Mouse (Mus musculus) ES-CJ7 (cell line): ENCODE measurements around the gene Paf1.
A peak's percentile ranks its signal among the peaks of the same experiment; 100 is the strongest.
"Not testable (repeated sequence)": the region's sequence is repeated elsewhere in the genome, so short reads cannot be mapped to it uniquely, and the experiment has no call there.

Experiments used
- DNase-seq: peaks from one replicate; pipeline ENCODE4 v3.0.0; 2011; ENCODE audit warnings: low read depth, low spot score

Paf1 gene

GRCm38 (mm10) chr7:28384162-28384561, 8.6 kb upstream of the Paf1 start:
- no peak for DNase-seq

- DNase-seq: no peak
Measured at GRCm38 (mm10) chr7:28385196-28385595, 7.6 kb upstream of the Paf1 start.

- DNase-seq: no peak
Measured at GRCm38 (mm10) chr7:28386007-28386406, 6.7 kb upstream of the Paf1 start.

- DNase-seq: peak; percentile 92
Measured at GRCm38 (mm10) chr7:28386462-28386861, 6.3 kb upstream of the Paf1 start.

- not testable (repeated sequence) for DNase-seq
Measured at GRCm38 (mm10) chr7:28386877-28387276, 5.9 kb upstream of the Paf1 start.

GRCm38 (mm10) chr7:28387384-28387783, 5.4 kb upstream of the Paf1 start:
- DNase-seq: not testable (repeated sequence)

- DNase-seq: no peak
Measured at GRCm38 (mm10) chr7:28390331-28390730, 2.4 kb upstream of the Paf1 start.

- no peak for DNase-seq
Measured at GRCm38 (mm10) chr7:28393272-28393951, 661 bp downstream of the Paf1 start.

GRCm38 (mm10) chr7:28395425-28395824, 2.7 kb downstream of the Paf1 start:
- DNase-seq: no peak

- peak; percentile 60 for DNase-seq
Measured at GRCm38 (mm10) chr7:28398000-28398399, 5.2 kb downstream of the Paf1 start.

GRCm38 (mm10) chr7:28398696-28399340, 6.1 kb downstream of the Paf1 start:
- DNase-seq: no peak

- no peak for DNase-seq
Measured at GRCm38 (mm10) chr7:28401030-28401429, 8.3 kb downstream of the Paf1 start.

GRCm38 (mm10) chr7:28401942-28402341, 9.2 kb downstream of the Paf1 start:
- no peak for DNase-seq

GRCm38 (mm10) chr7:28410841-28411475, 18.2 kb downstream of the Paf1 start:
- DNase-seq: no peak

- peak; percentile 35 for DNase-seq
Measured at GRCm38 (mm10) chr7:28412826-28413225, 20.1 kb downstream of the Paf1 start.

- peak; percentile 64 for DNase-seq
Measured at GRCm38 (mm10) chr7:28417368-28417767, 24.6 kb downstream of the Paf1 start.

- DNase-seq: peak; percentile 90
Measured at GRCm38 (mm10) chr7:28418096-28418670, 25.4 kb downstream of the Paf1 start.

- no peak for DNase-seq
Measured at GRCm38 (mm10) chr7:28419416-28419815, 26.7 kb downstream of the Paf1 start.

- no peak for DNase-seq
Measured at GRCm38 (mm10) chr7:28423018-28423417, 30.3 kb downstream of the Paf1 start.

GRCm38 (mm10) chr7:28427738-28428137, 35.0 kb downstream of the Paf1 start:
- no peak for DNase-seq

- no peak for DNase-seq
Measured at GRCm38 (mm10) chr7:28430512-28430911, 37.8 kb downstream of the Paf1 start.

- no peak for DNase-seq
Measured at GRCm38 (mm10) chr7:28432252-28432651, 39.5 kb downstream of the Paf1 start.
